Mouse (Mus musculus) embryonic facial prominence, embryonic 15.5 days (tissue): ENCODE data around the gene Acp1. TPM values are rescaled to one million over a fixed set of nuclear protein-coding genes. Genes with fewer than 3 reads are reported as not detected.

Source experiments
- ATAC-seq: fragments of 200-750 bp; cut with Nextera tagmentation; 2 replicates; pipeline ENCODE4 v1.8.0; 2017; ENCODE audit warnings: low read depth, moderate TSS enrichment; ENCODE audit not compliant: insufficient number of reproducible peaks, low FRiP score, low TSS enrichment
- H3K27ac ChIP-seq: fragments of 300-500 bp; sonication (generic); replicated peaks from 2 replicates; pipeline ENCODE4 v1.5.1; 2015; ENCODE audit warnings: mild to moderate bottlenecking, inconsistent platforms
- H3K27me3 ChIP-seq: fragments of 300-500 bp; sonication (generic); 2 replicates; pipeline ENCODE4 v1.6.1; 2015; ENCODE audit warnings: inconsistent platforms
- H3K36me3 ChIP-seq: fragments of 300-500 bp; sonication (generic); 2 replicates; pipeline ENCODE4 v1.6.1; 2015; ENCODE audit warnings: mild to moderate bottlenecking, inconsistent platforms
- H3K4me1 ChIP-seq: fragments of 300-500 bp; sonication (generic); 2 replicates; pipeline ENCODE4 v1.6.1; 2015; ENCODE audit warnings: inconsistent platforms
- H3K4me2 ChIP-seq: fragments of 300-500 bp; sonication (generic); replicated peaks from 2 replicates; pipeline ENCODE4 v1.6.1; 2015; ENCODE audit warnings: mild to moderate bottlenecking, inconsistent platforms
- H3K4me3 ChIP-seq: fragments of 300-500 bp; sonication (generic); replicated peaks from 2 replicates; pipeline ENCODE4 v1.5.1; 2015; ENCODE audit warnings: mild to moderate bottlenecking, inconsistent platforms
- H3K9ac ChIP-seq: fragments of 300-500 bp; sonication (generic); 2 replicates; pipeline ENCODE4 v1.6.1; 2015; ENCODE audit warnings: inconsistent platforms
- H3K9me3 ChIP-seq: fragments of 300-500 bp; sonication (generic); replicated peaks from 2 replicates; pipeline ENCODE4 v1.6.1; 2016; ENCODE audit warnings: inconsistent platforms
- WGBS: fragments of 180-500 bp; shearing (Covaris S2); methylation state at CpG from one replicate; pipeline ENCODE4 v1.1.7; 2015; 5-methylcytosine and 5-hydroxymethylcytosine counted together
- polyA plus RNA-seq: library from polyadenylated mRNA; unstranded; fragments of >200 nt; fragmentation: Nextera tagmentation; extraction: Ambion mirVana; gene quantifications from 2 replicates; pipeline ENCODE4 v1.2.1, GENCODE M21; 2015

Acp1 gene
- polyA plus RNA-seq, 1 experiment from 2014 or later, result 139 TPM

- Histone ChIP-seq H3K4me1 (peaks cover 7% of the 10 kb centered on the region; the same call in 1 of the 2 replicates), H3K9ac (no peak overlapping the region), H3K4me2 (no peak overlapping the region), H3K4me3 (no peak overlapping the region), H3K9me3 (no peaks in the 10 kb centered on the region), H3K36me3 (no peaks in the 10 kb centered on the region), H3K27me3 (no peaks in the 10 kb centered on the region), H3K27ac (no peak overlapping the region)
- WGBS, result 61% methylated on average over 2 of the region's 2 CpGs
- ATAC-seq, result no peak
Measured at GRCm38 (mm10) chr12:30864347-30864746, 47.0 kb downstream of the Acp1 start.

- H3K4me2 ChIP-seq, result no peak overlapping the region
- no peak for ATAC-seq
- no peak overlapping the region for H3K4me3 ChIP-seq
- H3K9ac ChIP-seq, result no peak overlapping the region
- H3K36me3 ChIP-seq, result no peaks in the 10 kb centered on the region
- H3K9me3 ChIP-seq, result no peaks in the 10 kb centered on the region
- 91% methylated on average over 5 of the region's 5 CpGs for WGBS
- no peak overlapping the region for H3K27ac ChIP-seq
- no peaks in the 10 kb centered on the region for H3K27me3 ChIP-seq
- H3K4me1 ChIP-seq, result peaks cover 5% of the 10 kb centered on the region; the same call in 1 of the 2 replicates
Measured at GRCm38 (mm10) chr12:30856172-30856571, 55.2 kb downstream of the Acp1 start.

- no peaks in the 10 kb centered on the region for H3K27me3 ChIP-seq
- H3K9me3 ChIP-seq, result no peaks in the 10 kb centered on the region
- H3K9ac ChIP-seq, result no peak overlapping the region
- H3K4me1 ChIP-seq, result peaks cover 5% of the 10 kb centered on the region; the same call in 1 of the 2 replicates
- no peaks in the 10 kb centered on the region for H3K36me3 ChIP-seq
- H3K4me2 ChIP-seq, result no peak overlapping the region
- no peak for ATAC-seq
- WGBS, result 60% methylated on average over 6 of the region's 6 CpGs
- H3K4me3 ChIP-seq, result no peak overlapping the region
- no peak overlapping the region for H3K27ac ChIP-seq
Measured at GRCm38 (mm10) chr12:30855442-30856159, 55.8 kb downstream of the Acp1 start.

- Histone ChIP-seq H3K4me3 (no peak overlapping the region), H3K4me1 (no peaks in the 10 kb centered on the region), H3K9ac (no peak overlapping the region), H3K9me3 (no peaks in the 10 kb centered on the region), H3K27me3 (peaks cover 2% of the 10 kb centered on the region; the same call in 1 of the 2 replicates), H3K36me3 (no peaks in the 10 kb centered on the region), H3K4me2 (no peak overlapping the region), H3K27ac (no peak overlapping the region)
- 73% methylated on average over 6 of the region's 6 CpGs for WGBS
- no peak for ATAC-seq
Measured at GRCm38 (mm10) chr12:30851871-30852270, 59.5 kb downstream of the Acp1 start.

GRCm38 (mm10) chr12:30850902-30851301 is 60.5 kb downstream of the Acp1 start:
- no peaks in the 10 kb centered on the region for H3K4me1 ChIP-seq
- no peak overlapping the region for H3K9ac ChIP-seq
- no peak for ATAC-seq
- H3K4me3 ChIP-seq, result no peak overlapping the region
- no peaks in the 10 kb centered on the region for H3K36me3 ChIP-seq
- no peak overlapping the region for H3K4me2 ChIP-seq
- 47% methylated on average over 2 of the region's 2 CpGs for WGBS
- no peaks in the 10 kb centered on the region for H3K9me3 ChIP-seq
- H3K27me3 ChIP-seq, result peaks cover 2% of the 10 kb centered on the region; the same call in 1 of the 2 replicates
- no peak overlapping the region for H3K27ac ChIP-seq

DNA sequence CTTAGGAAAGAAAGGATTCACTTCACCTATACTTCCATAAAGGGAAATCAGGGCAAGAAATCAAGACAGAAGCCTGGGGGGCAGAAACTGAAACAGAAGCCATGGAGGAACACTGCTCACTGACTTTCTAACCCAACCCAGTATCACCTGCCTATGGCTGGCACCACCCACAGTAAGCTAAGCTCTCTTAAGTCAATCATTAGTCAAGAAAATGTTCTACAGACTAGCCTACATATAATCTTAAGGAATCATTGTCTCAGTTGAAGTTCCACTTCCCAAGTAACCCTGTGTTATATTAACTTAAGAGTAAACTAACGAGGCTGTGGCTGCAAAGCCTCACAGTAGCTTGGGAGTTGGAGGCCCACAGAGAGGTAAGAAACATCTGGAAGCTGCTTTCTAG is 62.9 kb downstream of the Acp1 start:
- H3K4me1 ChIP-seq, result no peaks in the 10 kb centered on the region
- no peak for ATAC-seq
- no peak overlapping the region for H3K9ac ChIP-seq
- no peak overlapping the region for H3K27ac ChIP-seq
- H3K4me3 ChIP-seq, result no peak overlapping the region
- peaks cover 2% of the 10 kb centered on the region; the same call in 1 of the 2 replicates for H3K27me3 ChIP-seq
- H3K9me3 ChIP-seq, result no peaks in the 10 kb centered on the region
- no peaks in the 10 kb centered on the region for H3K36me3 ChIP-seq
- 39% methylated on average over 1 of the region's 1 CpGs for WGBS
- no peak overlapping the region for H3K4me2 ChIP-seq

Other genes with a start within 250 kb of the Acp1 start
- 5.5 and 6.3 TPM in 2 replicates for gene Alkal2, start 27.3 kb downstream of the Acp1 start, polyA plus RNA-seq
- gene Sh3yl1, start 79 bp upstream of the Acp1 start, polyA plus RNA-seq, result 13.4 and 16.8 TPM in 2 replicates
- 1.1 and 1.2 TPM in 2 replicates for gene Fam110c, start 162.3 kb upstream of the Acp1 start, polyA plus RNA-seq